Mouse (Mus musculus) megakaryocyte-erythroid progenitor cell, adult 5-6 weeks (primary cell): ENCODE data around the gene Cenpf. TPM values are rescaled to one million over a fixed set of nuclear protein-coding genes. Genes with fewer than 3 reads are reported as not detected.

Source experiments
- ATAC-seq: replicated peaks from 2 replicates; pipeline ENCODE4 v1.8.0; 2016; ENCODE audit warnings: mild to moderate bottlenecking, inconsistent platforms; ENCODE audit not compliant: severe bottlenecking, poor library complexity, low FRiP score, low TSS enrichment
- total RNA-seq, 2 experiments: library from RNA; stranded (forward) in 1 of 2; stranded (reverse) in 1 of 2; fragments of 200-1000, 215-1000 nt in 1 of 2; fragments of >200 nt in 1 of 2; fragmentation: Nextera tagmentation in 1 of 2; gene quantifications; 2 replicates each; pipeline ENCODE4 v1.2.3; 2014 to 2017

The Cenpf gene
- total RNA-seq (2014; fragmentation: Nextera tagmentation) (29.4 and 51.5 TPM in 2 replicates), total RNA-seq (2017) (31.2 and 36.0 TPM in 2 replicates)

DNA sequence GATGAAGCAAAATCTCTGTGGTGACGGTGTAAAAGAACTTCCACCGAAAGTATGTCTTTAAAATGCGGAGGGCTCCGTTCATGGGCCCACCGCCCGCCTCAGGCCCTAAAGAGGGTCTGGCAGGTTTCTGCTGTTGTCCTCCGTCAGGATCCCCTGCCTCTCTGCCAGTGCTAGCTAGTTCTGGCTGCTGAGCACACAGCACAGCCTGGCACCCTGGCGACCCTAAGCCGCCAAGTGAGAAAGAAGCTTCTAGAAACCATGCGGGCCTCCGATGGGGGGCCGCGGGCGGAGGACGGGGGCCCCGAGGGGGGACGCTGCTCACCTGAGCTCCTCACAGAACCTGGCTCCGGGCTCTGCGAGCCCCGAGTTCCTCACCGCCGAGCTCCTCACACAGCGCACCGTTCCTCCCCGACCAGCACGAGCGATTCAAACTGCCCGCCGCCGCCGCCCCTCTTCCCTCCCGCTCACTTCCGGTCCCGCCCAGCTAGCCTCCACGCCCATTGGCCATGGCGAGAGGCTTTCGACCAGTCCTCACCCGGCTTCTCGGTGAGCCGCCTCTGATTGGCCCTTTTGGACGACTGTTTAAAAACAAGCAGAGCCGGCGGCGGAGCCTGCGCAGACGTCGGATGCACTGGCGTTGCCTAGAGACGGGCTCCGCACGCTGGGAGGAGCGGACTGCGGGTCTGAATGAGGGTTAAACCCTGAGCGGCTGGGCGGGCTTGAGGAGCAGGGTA is at the start of gene Cenpf:
Cenpf (minus strand) TSS at position 433 of the 734 bp plus-strand sequence.
- peak; percentile 99 for ATAC-seq

GRCm38 (mm10) chr1:189732156-189732555 is 44.3 kb upstream of the Cenpf start:
- no peak for ATAC-seq

- no peak for ATAC-seq
These were observed 43.8 kb upstream of the Cenpf start for GRCm38 (mm10) chr1:189731697-189732096.

GRCm38 (mm10) chr1:189729141-189729815 is 41.4 kb upstream of the Cenpf start:
- no peak for ATAC-seq

DNA sequence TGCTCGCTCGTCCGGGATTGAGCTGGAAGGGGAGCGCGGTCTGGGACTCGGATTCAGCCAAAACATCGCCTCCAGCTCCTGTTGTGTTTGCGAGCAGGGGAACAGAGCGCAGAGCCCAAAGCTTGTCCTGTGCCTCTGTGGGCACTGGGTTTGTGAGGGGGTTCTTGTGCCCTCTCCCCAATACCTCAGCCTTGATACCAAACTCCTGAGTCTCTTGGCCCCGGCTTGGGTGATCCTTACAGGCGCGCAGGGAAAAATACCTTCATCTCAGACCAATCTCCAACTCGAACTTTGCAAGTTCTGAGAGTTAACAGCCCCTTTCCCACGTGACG is 40.9 kb upstream of the Cenpf start:
- no peak for ATAC-seq

- peak; percentile 19; the same call in 1 of the 2 replicates for ATAC-seq
These were observed 40.2 kb upstream of the Cenpf start, which contains the start of gene Ptpn14 for GRCm38 (mm10) chr1:189727884-189728783. TSS of gene Ptpn14 (plus strand) at chr1:189728268.

GRCm38 (mm10) chr1:189727346-189727883 is 39.5 kb upstream of the Cenpf start:
- peak; percentile 18; the same call in 1 of the 2 replicates for ATAC-seq

GRCm38 (mm10) chr1:189726121-189726520 is 38.2 kb upstream of the Cenpf start:
- no peak for ATAC-seq

DNA sequence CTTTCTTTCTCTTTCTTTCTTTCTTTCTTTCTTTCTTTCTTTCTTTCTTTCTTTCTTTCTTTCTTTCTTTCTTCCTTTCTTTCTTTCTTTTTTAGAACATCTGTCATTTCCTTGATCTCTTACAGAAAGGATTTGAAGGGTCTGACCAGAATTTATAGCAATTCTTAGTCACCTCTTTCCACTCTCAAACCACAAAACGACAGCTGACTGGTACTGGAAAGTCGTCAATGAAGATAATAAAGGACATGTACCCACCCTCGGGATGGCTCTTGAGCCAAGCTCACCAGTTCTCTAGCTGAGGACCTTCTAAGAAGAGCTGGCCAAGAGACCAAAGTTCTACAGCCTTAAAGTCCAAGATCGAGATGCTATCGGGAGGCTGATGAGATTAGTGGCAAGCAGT is 30.7 kb upstream of the Cenpf start:
- ATAC-seq = no peak

DNA sequence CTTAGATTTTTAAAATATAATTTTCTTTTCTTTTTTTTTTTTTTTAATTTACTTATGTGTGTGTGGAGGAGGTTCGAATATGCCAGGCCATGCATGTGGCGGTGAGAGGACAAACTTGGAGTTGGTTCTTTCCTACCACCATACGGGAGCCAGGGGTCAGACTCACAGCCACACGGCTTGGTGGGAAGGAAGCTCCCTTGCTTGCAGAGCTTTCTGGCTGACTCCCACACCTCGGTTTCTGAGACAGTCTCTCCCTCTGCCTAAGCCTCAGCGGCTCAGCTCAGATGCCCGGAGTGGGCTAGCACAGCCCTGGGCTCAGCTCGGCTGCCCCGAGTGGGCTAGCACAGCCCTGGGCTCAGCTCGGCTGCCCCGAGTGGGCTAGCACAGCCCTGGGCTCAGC is 29.7 kb upstream of the Cenpf start:
- no peak for ATAC-seq

GRCm38 (mm10) chr1:189715915-189716797 is 28.3 kb upstream of the Cenpf start:
- ATAC-seq = peak; percentile 63

DNA sequence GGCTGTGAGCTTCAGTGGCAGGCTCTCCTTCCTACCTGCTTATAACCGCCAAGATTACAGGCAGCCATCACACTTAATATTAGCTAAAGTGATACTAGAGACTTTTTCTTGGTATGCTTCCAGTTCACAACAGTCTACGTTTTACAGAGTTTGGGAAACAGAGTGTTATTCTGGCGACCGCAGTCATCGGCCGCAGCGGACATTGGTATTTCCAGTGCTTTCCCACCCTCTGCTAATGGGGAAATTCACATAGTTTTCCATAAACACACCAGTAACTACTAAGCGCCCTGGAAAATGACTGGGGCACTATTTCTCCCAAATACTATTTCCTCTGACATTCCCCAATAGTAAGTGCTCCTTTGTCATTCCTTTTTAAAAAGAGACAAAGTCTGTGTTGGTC is 21.1 kb upstream of the Cenpf start:
- ATAC-seq = no peak

DNA sequence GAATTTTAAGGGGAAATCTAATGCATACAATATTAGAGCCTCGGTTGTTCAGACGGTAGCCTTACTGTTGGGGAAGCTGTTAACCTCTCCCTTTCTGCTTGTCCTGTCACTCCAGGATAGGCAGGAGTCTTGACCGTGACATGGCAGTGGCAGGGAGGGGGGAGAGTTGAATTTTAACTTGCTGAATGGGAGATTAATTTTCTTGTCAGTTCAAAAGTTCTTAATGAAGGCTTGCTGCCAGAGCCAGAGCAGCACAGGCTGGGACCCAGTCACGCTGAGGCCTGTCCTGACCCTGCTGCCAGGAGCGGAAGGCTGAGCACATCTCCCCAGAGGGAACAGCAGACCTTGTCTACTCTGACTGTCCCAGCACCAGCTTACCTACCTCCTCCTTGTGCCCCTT is 19.5 kb upstream of the Cenpf start:
- no peak for ATAC-seq

GRCm38 (mm10) chr1:189707014-189707413 is 19.1 kb upstream of the Cenpf start:
- no peak for ATAC-seq

GRCm38 (mm10) chr1:189706040-189706645 is 18.3 kb upstream of the Cenpf start:
- ATAC-seq = no peak

- ATAC-seq = no peak
These were observed 15.7 kb upstream of the Cenpf start for GRCm38 (mm10) chr1:189703591-189703990.

DNA sequence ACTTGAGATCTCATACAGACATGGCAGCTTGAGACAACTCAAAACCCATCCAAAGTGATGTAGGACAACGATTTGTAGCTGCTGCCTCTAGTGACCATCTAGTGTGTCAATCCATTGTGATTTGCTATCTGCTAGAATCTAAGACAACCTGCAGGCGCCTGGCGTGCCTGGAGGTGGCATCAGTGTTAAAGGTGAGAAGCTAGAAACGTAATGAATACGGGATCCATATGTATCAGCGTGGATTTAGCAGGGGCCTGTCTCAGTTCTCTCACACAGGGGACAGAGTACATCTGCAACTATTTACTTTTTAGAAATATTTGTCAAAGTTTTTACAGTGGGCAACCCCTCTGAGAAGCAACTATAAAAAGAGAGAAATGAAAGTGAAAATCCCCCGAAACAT is 15.3 kb upstream of the Cenpf start:
- ATAC-seq = 0 out of 2 replicates have a peak, but pooled peaks have one; percentile 28

DNA sequence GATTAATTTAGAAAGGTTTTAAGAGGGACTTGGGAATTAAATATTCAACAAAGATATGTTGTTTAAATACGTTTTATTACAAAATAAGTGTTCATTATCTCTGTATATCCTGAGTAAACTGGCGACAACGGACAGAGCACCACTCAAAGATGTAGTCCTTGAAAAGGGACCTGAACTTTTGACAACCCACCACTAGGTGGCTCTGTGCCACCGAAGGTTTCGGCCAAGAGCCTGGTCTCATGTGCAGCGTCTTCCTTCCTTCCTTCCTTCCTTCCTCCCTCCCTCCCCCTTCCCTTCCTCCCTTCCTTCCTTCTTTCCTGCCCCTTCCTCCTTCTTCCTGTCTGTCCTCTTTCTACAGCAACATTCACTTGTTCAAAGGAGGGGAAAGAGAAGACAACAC is 13.1 kb upstream of the Cenpf start:
- ATAC-seq = peak; percentile 77
